Mouse (Mus musculus) E14TG2a.4 (cell line): ENCODE results near the gene Olfr459.

Source experiments
- CTCF ChIP-seq: conservative IDR thresholded peaks from 2 replicates; pipeline ENCODE4 v1.5.1; 2014; ENCODE audit warnings: low read length
- POU5F1 ChIP-seq: IDR thresholded peaks from 2 replicates; pipeline ENCODE4 v1.6.1; 2014; ENCODE audit warnings: low read length, borderline replicate concordance

GRCm38 (mm10) chr6:41769872-41770271, 5.1 kb downstream of the Olfr459 start:
- TF ChIP-seq POU5F1 (no peak), CTCF (no peak)
